Mouse (Mus musculus) small intestine, adult 2 months (tissue): ENCODE measurements around the gene Trp53inp2.

Experiments
- CTCF ChIP-seq: fragments of 200-500 bp; IDR thresholded peaks from 2 replicates; pipeline ENCODE4 v1.5.1; 2012; ENCODE audit warnings: low read depth, mild to moderate bottlenecking, control low read depth, inconsistent platforms, low read length, moderate library complexity, mixed read lengths; ENCODE audit not compliant: insufficient replicate concordance, insufficient read length; ENCODE audit errors: extremely low read depth
- POLR2A ChIP-seq: fragments of 200-500 bp; IDR thresholded peaks from 2 replicates; pipeline ENCODE4 v1.6.1; 2012; ENCODE audit warnings: low read depth, mild to moderate bottlenecking, control low read depth, inconsistent platforms, low read length, moderate library complexity

DNA sequence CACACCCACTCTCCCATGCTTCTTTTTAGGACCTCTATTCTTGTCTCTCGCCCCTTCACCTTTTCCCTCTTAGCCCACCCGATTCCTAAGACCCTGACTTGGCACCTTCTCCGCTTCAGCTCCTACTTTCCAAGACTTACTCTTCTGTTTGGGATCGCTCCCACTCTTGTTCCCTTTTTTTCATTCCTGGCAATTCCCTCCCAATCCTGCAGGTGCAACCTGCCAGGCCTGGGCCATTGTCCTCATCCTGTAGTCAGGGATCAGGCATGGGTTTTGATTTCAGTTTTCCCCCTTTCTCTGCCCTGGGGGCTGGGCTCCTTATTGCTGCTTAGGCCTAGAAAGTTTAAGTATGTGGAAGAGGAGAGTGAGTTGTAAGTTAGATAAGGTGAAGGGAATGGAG, 6.2 kb downstream of the Trp53inp2 start:
- TF ChIP-seq CTCF (no peak), POLR2A (no peak)
